Mouse (Mus musculus) spleen, adult 18-20 months (tissue): Measurements from ENCODE around the gene Fut11.

ENCODE experiments used
- DNase-seq, 2 experiments: peaks; one replicate each; pipeline ENCODE4 v3.0.0; 2022; ENCODE audit warnings: mixed read lengths in 2 of 2

Fut11 gene

GRCm38 (mm10) chr14:20694884-20695760 lies at the start of gene Fut11:
Gene Fut11, plus strand, starts transcription at chr14:20694968.
- peak; percentile 75 to 79 for DNase-seq

- DNase-seq, result no peak
These were observed 49.2 kb upstream of the Fut11 start for GRCm38 (mm10) chr14:20645547-20645946.

- DNase-seq, result no peak
These were observed 48.4 kb upstream of the Fut11 start for GRCm38 (mm10) chr14:20646381-20646780.

GRCm38 (mm10) chr14:20651000-20651399 lies 43.8 kb upstream of the Fut11 start:
- DNase-seq, result no peak

GRCm38 (mm10) chr14:20651722-20652256 lies 43.0 kb upstream of the Fut11 start:
- no peak for DNase-seq

- no peak for DNase-seq
These were observed 39.9 kb upstream of the Fut11 start for GRCm38 (mm10) chr14:20654690-20655421.

GRCm38 (mm10) chr14:20655731-20656130 lies 39.0 kb upstream of the Fut11 start:
- DNase-seq, result no peak

GRCm38 (mm10) chr14:20656361-20656760 lies 38.4 kb upstream of the Fut11 start, which contains the start of gene Myoz1:
Gene Myoz1, minus strand, starts transcription at chr14:20656540.
- DNase-seq, result no peak

- DNase-seq, result no peak
These were observed 36.4 kb upstream of the Fut11 start for GRCm38 (mm10) chr14:20658326-20658725.

- no peak for DNase-seq
These were observed 35.9 kb upstream of the Fut11 start for GRCm38 (mm10) chr14:20658902-20659301.

- DNase-seq, result no peak
These were observed 35.1 kb upstream of the Fut11 start for GRCm38 (mm10) chr14:20659687-20660086.

- DNase-seq, result peak; percentile 78 to 86
These were observed 33.7 kb upstream of the Fut11 start for GRCm38 (mm10) chr14:20660827-20661660.

GRCm38 (mm10) chr14:20661661-20662331 lies 33.0 kb upstream of the Fut11 start:
- no peak for DNase-seq

- DNase-seq, result no peak
These were observed 32.0 kb upstream of the Fut11 start for GRCm38 (mm10) chr14:20662740-20663139.

GRCm38 (mm10) chr14:20663601-20664000 lies 31.2 kb upstream of the Fut11 start:
- DNase-seq, result no peak

GRCm38 (mm10) chr14:20664436-20664835 lies 30.3 kb upstream of the Fut11 start:
- DNase-seq, result no peak

- no peak for DNase-seq
These were observed 27.3 kb upstream of the Fut11 start for GRCm38 (mm10) chr14:20667469-20667868.

- no peak for DNase-seq
These were observed 26.5 kb upstream of the Fut11 start, which contains the start of gene Synpo2l for GRCm38 (mm10) chr14:20668154-20668810. Gene Synpo2l, minus strand, starts transcription at chr14:20668354.

- DNase-seq, result no peak
These were observed 21.8 kb upstream of the Fut11 start for GRCm38 (mm10) chr14:20672990-20673389.

- DNase-seq, result no peak
These were observed 21.1 kb upstream of the Fut11 start for GRCm38 (mm10) chr14:20673735-20674063.

GRCm38 (mm10) chr14:20674064-20674833 lies 20.5 kb upstream of the Fut11 start, which contains the start of gene Sec24c:
Gene Sec24c, plus strand, starts transcription at chr14:20674308.
- peak; percentile 93 to 94 for DNase-seq
